Mouse (Mus musculus): ENCODE results near the gene Hsph1. TPM values are rescaled to one million over a fixed set of nuclear protein-coding genes. Genes with fewer than 3 reads are reported as not detected.
A peak's percentile ranks its signal among the peaks of the same experiment; 100 is the strongest.

The Hsph1 gene
- total and polyA plus RNA-seq, 3 experiments = 57.5 to 156 (median 80.9) TPM

DNA sequence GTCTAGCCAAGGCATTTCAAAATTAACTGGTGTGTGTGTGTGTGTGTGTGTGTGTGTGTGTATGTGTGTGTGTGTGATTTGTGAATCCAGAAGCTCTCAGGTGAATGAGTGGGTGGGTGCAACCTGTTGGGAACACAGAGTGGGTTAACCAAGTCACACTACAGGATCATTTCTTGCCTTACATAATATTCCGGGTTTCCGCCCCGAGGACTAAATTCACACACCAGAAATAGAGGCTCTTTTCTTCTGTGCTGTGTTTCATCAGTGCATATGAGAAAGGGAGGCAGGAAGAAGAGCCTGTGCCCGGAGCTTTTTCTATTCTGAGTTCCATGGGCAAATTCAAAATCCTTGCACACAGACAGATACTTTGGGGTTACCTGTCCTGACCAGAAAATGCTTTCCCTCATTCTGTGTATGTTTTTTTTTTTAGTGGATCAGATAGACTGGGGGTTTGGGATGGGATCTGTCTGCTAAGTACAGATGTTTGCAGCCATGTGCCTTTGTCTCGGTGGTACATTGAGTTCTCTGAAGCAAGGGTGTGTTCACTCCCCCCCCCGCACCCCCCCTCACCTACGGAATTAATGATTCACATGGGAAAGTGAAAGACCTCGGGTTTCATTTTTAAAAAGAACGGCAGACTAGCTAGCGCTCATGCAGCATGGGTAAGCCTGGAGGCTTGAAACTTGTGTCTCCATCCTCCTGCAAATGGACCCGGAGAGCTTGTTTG, 6.8 kb upstream of the Hsph1 start (continued):
- no peak for TF ChIP-seq MEF2A (IDR thresholded peaks at IDR 0.05; ENCODE audit: borderline replicate concordance, low read depth, low read length)
- TF ChIP-seq SIN3A (IDR thresholded peaks at IDR 0.05; ENCODE audit: low read length) = no peak; the same call in 1 of the 2 replicates
- no peak for TF ChIP-seq ZNF384 (IDR thresholded peaks at IDR 0.05; ENCODE audit: low read depth, low read length)
- TF ChIP-seq MXI1 (IDR thresholded peaks at IDR 0.05; ENCODE audit: low read depth, low read length) = peak; percentile 75; the same call in 1 of the 2 replicates
- TF ChIP-seq NRF1 (IDR thresholded peaks at IDR 0.05; ENCODE audit: low read depth, low read length) = no peak
- 0 out of 2 replicates have a peak, but pooled peaks have one; percentile 42 for TF ChIP-seq MAZ (IDR thresholded peaks at IDR 0.05; ENCODE audit: low read depth, low read length)
- TF ChIP-seq ZMIZ1 (IDR thresholded peaks at IDR 0.05; ENCODE audit: low read depth, low read length) = no peak
- TF ChIP-seq BHLHE40 (IDR thresholded peaks at IDR 0.05; ENCODE audit: low read depth, low read length) = 0 out of 2 replicates have a peak, but pooled peaks have one; percentile 16
- no peak for TF ChIP-seq CHD2 (IDR thresholded peaks at IDR 0.05; ENCODE audit: low read length)
- TF ChIP-seq SMC3 (IDR thresholded peaks at IDR 0.05; ENCODE audit: low read depth, low read length) = no peak
- TF ChIP-seq POLR2A (IDR thresholded peaks at IDR 0.05; ENCODE audit: low read depth, low read length) = no peak; the same call in 1 of the 2 replicates
- no peak for TF ChIP-seq CHD1 (IDR thresholded peaks at IDR 0.05; ENCODE audit: low read depth, low read length)
- TF ChIP-seq ETS1 (conservative IDR thresholded peaks at IDR 0.05; ENCODE audit: low read depth, low read length) = peak; percentile 12; the same call in 1 of the 2 replicates
- TF ChIP-seq JUND (conservative IDR thresholded peaks at IDR 0.05; ENCODE audit: low read depth, low read length) = no peak
- TF ChIP-seq TCF12 (IDR thresholded peaks at IDR 0.05; ENCODE audit: low read depth, low read length) = no peak

DNA sequence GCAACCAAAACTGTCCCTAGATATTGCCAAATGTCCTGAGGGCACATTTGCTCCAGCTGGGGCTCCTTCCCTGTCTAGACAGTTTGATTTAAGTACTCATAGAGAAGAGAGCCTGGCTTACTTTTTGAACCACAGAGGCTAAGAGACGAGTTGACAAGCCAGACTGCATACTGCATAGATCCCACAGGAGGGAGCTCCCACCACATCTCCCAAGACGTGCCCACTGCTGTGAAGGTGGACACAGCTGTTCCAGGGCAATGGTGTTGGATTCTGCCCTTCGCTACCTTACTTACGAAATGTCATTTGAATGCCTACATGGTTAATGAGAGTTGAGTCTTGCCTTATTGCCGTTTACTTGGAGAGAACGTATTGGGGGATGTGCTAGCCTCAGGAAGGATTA, 6.2 kb upstream of the Hsph1 start:
- H3K36me3 ChIP-seq (replicated peaks in 1 of 2; ENCODE audit: control insufficient read depth in 1 of 2, insufficient read depth in 1 of 2, low read length in 1 of 2) = peaks cover 0 to 12% of the 10 kb centered on the region in 2 experiments
- peak; percentile 42 for DNase-seq (ENCODE audit: extremely low read depth)
- H3K4me1 ChIP-seq (ENCODE audit: control insufficient read depth in 1 of 2, insufficient read depth in 2 of 2) = peaks cover 0 to 17% of the 10 kb centered on the region in 2 experiments; a peak in 2 of 4 replicates
- peak overlapping the region; percentile 68 for H3K9ac ChIP-seq (ENCODE audit: insufficient read depth, low read depth)
- H3K9me3 ChIP-seq (replicated peaks; ENCODE audit: low read length) = no peaks in the 10 kb centered on the region
- TF ChIP-seq RAD21 (IDR thresholded peaks at IDR 0.05; ENCODE audit: low read depth, low read length) = peak; percentile 63
- TF ChIP-seq CTCF (conservative IDR thresholded peaks at IDR 0.05 in 1 of 2, IDR thresholded peaks at IDR 0.05 in 1 of 2; ENCODE audit: low read depth in 2 of 2, low read length in 2 of 2) = peak in 1 of 2 experiments; percentile 71; a peak in 2 of 4 replicates
- TF ChIP-seq TBP (conservative IDR thresholded peaks at IDR 0.05; ENCODE audit: low read depth, low read length) = 0 out of 2 replicates have a peak, but pooled peaks have one; percentile 5
- no peak for TF ChIP-seq HCFC1 (IDR thresholded peaks at IDR 0.05; ENCODE audit: low read depth, low read length)
- peak; percentile 19; the same call in 1 of the 2 replicates for TF ChIP-seq TCF12 (IDR thresholded peaks at IDR 0.05; ENCODE audit: low read depth, low read length)
- TF ChIP-seq IRF4 (IDR thresholded peaks at IDR 0.05; ENCODE audit: low read depth, low read length) = 0 out of 2 replicates have a peak, but pooled peaks have one; percentile 23
- peak; percentile 51 for TF ChIP-seq SMC3 (IDR thresholded peaks at IDR 0.05; ENCODE audit: low read depth, low read length)
- peak; percentile 10; the same call in 1 of the 2 replicates for TF ChIP-seq MXI1 (IDR thresholded peaks at IDR 0.05; ENCODE audit: low read depth, low read length)
- no peak for TF ChIP-seq PAX5 (IDR thresholded peaks at IDR 0.05; ENCODE audit: low read length)
- dilution Hi-C loops (cut with MboI; ENCODE audit: extremely low pct_ligation_motif_present, extremely low pct_unique_long_range_greater_than_20kb, low sequenced_read_pairs) = no loop called here
- peak overlapping the region; percentile 56 to 76 (median 68) for H3K4me3 ChIP-seq (replicated peaks in 1 of 3; ENCODE audit: low read depth in 2 of 3, low read length in 2 of 3, poor library complexity in 1 of 3)
- in situ Hi-C loops (cut with MboI; ENCODE audit: low pct_ligation_motif_present, low pct_unique_long_range_greater_than_20kb, low sequenced_read_pairs) = loop anchor here (5.0 kb wide), 1 partner anchor 35 kb away; the partner anchor contains the start of gene B3glct
- H3K27ac ChIP-seq (ENCODE audit: insufficient read depth, low read depth) = peak overlapping the region; percentile 65; the same call in 1 of the 2 replicates
- H3K4me2 ChIP-seq (ENCODE audit: insufficient read depth, low read depth, poor library complexity, severe bottlenecking) = peak overlapping the region; percentile 86
- H3K79me2 ChIP-seq (replicated peaks; ENCODE audit: control insufficient read depth, extremely low read depth, insufficient read depth, poor library complexity, severe bottlenecking) = peaks cover 6% of the 10 kb centered on the region
- no peaks in the 10 kb centered on the region for H3K27me3 ChIP-seq (replicated peaks)

All from CH12.LX (cell line).